Mouse (Mus musculus): ENCODE measurements around the gene Lin7b. TPM values are rescaled to one million over a fixed set of nuclear protein-coding genes. Genes with fewer than 3 reads are reported as not detected.

Gene Lin7b
- polyA plus RNA-seq, 1 experiment from 2014 or later: 0.53 TPM

DNA sequence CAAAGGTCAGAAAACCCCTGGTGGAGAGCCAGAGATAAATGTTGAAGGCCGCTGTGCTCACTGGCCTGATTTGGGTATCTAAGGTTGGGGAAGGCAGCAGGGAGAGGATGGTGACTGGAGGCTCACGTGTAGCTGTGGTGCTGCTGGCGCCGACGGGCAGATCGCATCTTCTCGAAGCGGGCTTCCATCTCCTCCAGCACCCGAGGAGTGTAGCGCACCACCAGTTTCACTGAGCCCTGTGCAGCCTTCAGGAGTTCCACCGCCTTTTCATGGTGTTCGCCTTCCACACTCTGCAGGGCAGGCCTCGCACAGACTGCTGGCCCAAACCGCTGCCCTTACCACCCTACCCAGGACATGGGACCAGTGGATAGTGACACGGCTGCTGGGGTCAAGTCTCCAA lies 2.2 kb downstream of the Lin7b start:
- Histone ChIP-seq H3K4me2 (ENCODE audit: low read depth, low read length) (no peak overlapping the region), H3K4me3 (ENCODE audit: low read length) (no peak overlapping the region), H3K9ac (ENCODE audit: low read length) (no peak overlapping the region; the same call in none of the 2 replicates), H3K4me1 (replicated peaks; ENCODE audit: control insufficient read depth, insufficient read depth, low read length) (peaks cover 25% of the 10 kb centered on the region), H3K9me3 (ENCODE audit: control insufficient read depth, low read length) (no peaks in the 10 kb centered on the region), H3K27me3 (ENCODE audit: control insufficient read depth, insufficient read depth, low read depth, low read length) (peaks cover 39% of the 10 kb centered on the region), H3K27ac (ENCODE audit: low read length) (no peak overlapping the region), H3K36me3 (ENCODE audit: control insufficient read depth, insufficient read depth, low read length) (peaks cover 5% of the 10 kb centered on the region; the same call in 1 of the 2 replicates)
- 80% methylated on average over 15 of the region's 15 CpGs for WGBS
- ATAC-seq (ENCODE audit: low read depth): no peak

DNA sequence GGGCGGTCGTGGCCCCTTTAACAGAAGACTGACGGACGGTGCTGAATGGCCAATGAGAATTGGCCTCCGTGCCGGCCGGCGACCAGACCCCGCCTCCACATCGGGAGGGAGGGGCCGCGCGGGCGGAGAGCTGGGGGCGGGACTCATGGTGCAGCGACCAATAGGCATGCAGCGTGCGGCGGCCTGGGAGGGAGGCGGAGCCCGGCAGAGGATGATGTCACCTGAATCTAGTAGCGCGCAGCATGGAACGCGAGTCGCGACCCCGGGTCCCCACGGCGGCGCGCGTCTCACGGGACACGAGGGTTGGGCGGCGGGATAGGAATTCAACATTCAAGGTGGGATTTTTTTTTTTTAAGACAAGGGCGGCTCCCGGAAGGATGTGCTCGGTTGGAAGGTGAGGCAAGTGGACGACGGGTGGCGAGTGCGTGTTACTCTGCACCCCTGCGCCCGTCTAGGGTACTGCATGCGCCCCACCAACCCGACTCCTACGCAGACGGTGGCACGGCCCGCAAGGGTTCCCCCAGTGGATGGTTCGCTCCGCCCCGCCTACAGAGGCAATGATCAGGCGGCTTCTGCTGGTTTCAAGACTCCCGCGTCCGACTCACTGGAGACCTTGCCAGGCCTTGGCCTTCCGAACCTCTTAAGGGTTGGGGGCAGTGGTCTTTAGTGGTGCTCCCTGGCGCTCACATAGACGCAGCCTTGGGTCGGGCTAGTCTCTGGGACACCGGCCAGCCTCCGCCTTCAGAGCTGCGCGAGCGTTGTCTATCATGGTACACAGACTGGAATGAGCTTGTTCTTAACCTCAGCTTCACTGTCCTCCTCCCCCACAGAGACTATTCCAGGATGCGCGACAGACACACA lies 3.1 kb downstream of the Lin7b start:
- no peaks in the 10 kb centered on the region for H3K36me3 ChIP-seq (ENCODE audit: control insufficient read depth, insufficient read depth, low read length)
- H3K4me1 ChIP-seq (replicated peaks; ENCODE audit: control insufficient read depth, insufficient read depth, low read length): peaks cover 30% of the 10 kb centered on the region
- peak overlapping the region; percentile 70 for H3K9ac ChIP-seq (ENCODE audit: low read length)
- ATAC-seq (ENCODE audit: low read depth): peak; percentile 93
- H3K27me3 ChIP-seq (ENCODE audit: control insufficient read depth, insufficient read depth, low read depth, low read length): peaks cover 48% of the 10 kb centered on the region
- H3K9me3 ChIP-seq (ENCODE audit: control insufficient read depth, low read length): no peaks in the 10 kb centered on the region
- H3K4me2 ChIP-seq (ENCODE audit: low read depth, low read length): peak overlapping the region; percentile 99
- H3K4me3 ChIP-seq (ENCODE audit: low read length): peak overlapping the region; percentile 64
- WGBS: under 1% methylated on average over 61 of the region's 70 CpGs
- no peak overlapping the region for H3K27ac ChIP-seq (ENCODE audit: low read length)

DNA sequence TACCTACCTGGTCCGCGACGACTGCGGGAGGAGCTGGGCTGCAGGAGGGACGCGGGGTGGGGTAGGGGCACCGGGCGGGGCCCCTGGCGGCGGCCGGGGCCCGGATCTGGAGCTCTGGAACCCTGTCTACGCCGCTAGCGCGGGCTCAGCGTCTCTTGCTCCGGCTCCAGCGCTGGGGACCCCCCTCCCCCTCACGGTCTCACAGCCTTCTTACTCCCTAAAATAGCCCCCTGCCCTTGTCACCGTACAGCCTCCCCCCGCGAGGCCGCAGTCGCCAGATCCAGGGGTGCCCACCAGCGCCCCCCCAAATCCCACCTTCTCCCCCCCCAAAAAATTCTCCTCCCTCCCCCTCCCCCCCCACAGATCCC lies 3.7 kb downstream of the Lin7b start, which contains the start of gene Ppfia3:
Ppfia3 (minus strand) TSS at position 368 of the 368 bp plus-strand sequence.
- peak within 1 kb of the TSS; percentile 99 for H3K4me2 ChIP-seq (ENCODE audit: low read depth, low read length)
- peaks cover 54% of the 10 kb centered on the region for H3K27me3 ChIP-seq (ENCODE audit: control insufficient read depth, insufficient read depth, low read depth, low read length)
- no peaks in the 10 kb centered on the region for H3K9me3 ChIP-seq (ENCODE audit: control insufficient read depth, low read length)
- peak within 1 kb of the TSS; percentile 64 for H3K4me3 ChIP-seq (ENCODE audit: low read length)
- ATAC-seq (ENCODE audit: low read depth): peak; percentile 21
- peaks cover 35% of the 10 kb centered on the region for H3K4me1 ChIP-seq (replicated peaks; ENCODE audit: control insufficient read depth, insufficient read depth, low read length)
- no peaks in the 10 kb centered on the region for H3K36me3 ChIP-seq (ENCODE audit: control insufficient read depth, insufficient read depth, low read length)
- no peak within 1 kb of the TSS for H3K27ac ChIP-seq (ENCODE audit: low read length)
- H3K9ac ChIP-seq (ENCODE audit: low read length): peak within 1 kb of the TSS; percentile 70
- 2% methylated on average over 24 of the region's 26 CpGs for WGBS

DNA sequence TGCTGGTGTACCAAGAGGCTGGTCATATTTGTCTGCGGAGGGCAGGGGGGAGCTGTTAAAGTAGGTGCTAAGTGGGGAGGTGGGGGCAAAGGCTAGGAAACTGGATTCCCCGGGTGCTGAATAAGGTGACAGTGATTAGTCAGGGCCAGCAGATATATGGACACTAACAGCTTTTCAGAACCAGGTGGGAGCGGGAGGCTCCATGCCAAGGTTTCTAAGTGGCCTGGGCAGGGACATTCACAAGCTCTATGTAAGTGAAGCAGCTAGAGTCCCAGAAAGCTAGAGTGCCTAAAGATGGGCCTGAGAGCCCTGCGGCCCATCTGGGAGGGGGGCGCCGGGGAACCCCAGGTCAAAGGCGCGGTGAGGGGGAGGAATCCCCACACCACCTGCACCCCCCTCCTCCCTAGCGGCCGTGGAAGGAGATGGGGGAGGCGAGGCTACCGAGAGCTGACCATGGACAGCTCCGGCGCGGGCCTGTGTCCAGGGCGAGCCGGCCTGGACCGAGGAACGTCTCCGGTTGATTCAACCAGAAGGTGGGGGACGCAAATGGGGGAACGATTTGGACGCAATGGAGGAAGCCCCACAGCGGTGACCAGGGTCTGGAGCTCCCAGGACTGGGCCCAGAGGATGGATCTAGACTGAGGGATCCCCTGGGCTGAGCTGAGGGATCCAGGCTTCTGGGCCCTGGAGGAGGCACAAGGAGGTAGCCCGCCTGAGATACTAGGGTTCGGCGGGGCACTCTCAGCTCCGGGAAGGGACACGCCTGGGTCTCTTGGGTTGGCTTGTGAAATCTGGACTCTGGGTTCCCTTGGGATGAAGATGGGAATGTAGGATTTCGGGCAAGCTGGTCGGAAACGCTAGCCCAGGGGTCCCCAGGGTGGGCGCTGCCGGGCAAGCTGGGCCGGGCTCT lies 4.4 kb downstream of the Lin7b start:
- 3% methylated on average over 34 of the region's 35 CpGs for WGBS
- Histone ChIP-seq H3K9ac (ENCODE audit: low read length) (peak overlapping the region; percentile 70), H3K4me1 (replicated peaks; ENCODE audit: control insufficient read depth, insufficient read depth, low read length) (peaks cover 38% of the 10 kb centered on the region)

DNA sequence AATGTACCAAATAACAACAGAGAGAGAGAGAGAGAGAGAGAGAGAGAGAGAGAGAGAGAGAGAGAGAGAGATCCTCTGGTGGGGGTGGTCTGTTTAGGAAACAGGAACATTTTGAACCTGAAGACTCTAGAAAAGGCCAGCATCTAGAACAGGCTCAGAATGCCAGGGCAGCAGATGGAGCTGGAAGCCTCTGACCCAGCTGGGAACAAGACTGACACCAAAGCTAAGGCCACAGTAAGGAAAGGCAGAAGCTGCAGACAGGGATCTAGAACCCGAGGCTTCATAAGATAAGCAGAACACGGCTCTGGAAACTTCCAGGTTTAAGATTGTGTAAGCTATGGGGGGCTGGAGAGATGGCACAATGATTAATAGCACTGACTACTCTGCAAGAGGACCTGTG lies 6.4 kb downstream of the Lin7b start:
- H3K4me3 ChIP-seq (ENCODE audit: low read length): no peak overlapping the region
- H3K36me3 ChIP-seq (ENCODE audit: control insufficient read depth, insufficient read depth, low read length): no peaks in the 10 kb centered on the region
- ATAC-seq (ENCODE audit: low read depth): no peak
- H3K4me2 ChIP-seq (ENCODE audit: low read depth, low read length): no peak overlapping the region
- no peak overlapping the region for H3K9ac ChIP-seq (ENCODE audit: low read length)
- 77% methylated on average over 2 of the region's 2 CpGs for WGBS
- no peaks in the 10 kb centered on the region for H3K9me3 ChIP-seq (ENCODE audit: control insufficient read depth, low read length)
- peaks cover 28% of the 10 kb centered on the region for H3K4me1 ChIP-seq (replicated peaks; ENCODE audit: control insufficient read depth, insufficient read depth, low read length)
- H3K27me3 ChIP-seq (ENCODE audit: control insufficient read depth, insufficient read depth, low read depth, low read length): peaks cover 62% of the 10 kb centered on the region
- H3K27ac ChIP-seq (ENCODE audit: low read length): no peak overlapping the region

More for the DNA sequence above, 4.4 kb downstream of the Lin7b start:
- Histone ChIP-seq H3K36me3 (ENCODE audit: control insufficient read depth, insufficient read depth, low read length) (no peaks in the 10 kb centered on the region), H3K4me2 (ENCODE audit: low read depth, low read length) (peak overlapping the region; percentile 99), H3K27ac (ENCODE audit: low read length) (no peak overlapping the region), H3K27me3 (ENCODE audit: control insufficient read depth, insufficient read depth, low read depth, low read length) (peaks cover 58% of the 10 kb centered on the region), H3K4me3 (ENCODE audit: low read length) (peak overlapping the region; percentile 64), H3K9me3 (ENCODE audit: control insufficient read depth, low read length) (no peaks in the 10 kb centered on the region)
- no peak for ATAC-seq (ENCODE audit: low read depth)

DNA sequence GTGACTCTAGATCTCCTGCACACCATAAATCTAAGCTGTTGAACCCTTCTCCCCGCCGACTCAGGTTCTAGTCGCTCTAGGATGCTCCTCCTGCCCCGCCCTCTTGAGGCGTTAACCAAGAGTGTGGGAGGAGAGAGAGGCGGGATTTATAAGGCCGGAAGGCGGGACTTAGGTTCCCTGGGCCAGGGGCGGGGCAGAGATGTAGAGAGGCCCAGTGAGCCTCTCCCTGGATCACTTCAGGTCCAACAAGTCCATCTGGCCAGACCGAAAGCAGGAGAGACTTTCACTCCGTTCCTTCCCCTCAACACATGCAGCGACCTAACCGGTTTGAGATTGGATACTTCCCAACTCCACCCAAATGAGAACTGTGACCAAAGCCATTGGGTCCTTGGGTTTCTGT lies 7.6 kb downstream of the Lin7b start:
- Histone ChIP-seq H3K9ac (ENCODE audit: low read length) (no peak overlapping the region), H3K36me3 (ENCODE audit: control insufficient read depth, insufficient read depth, low read length) (no peaks in the 10 kb centered on the region), H3K27ac (ENCODE audit: low read length) (no peak overlapping the region), H3K4me3 (ENCODE audit: low read length) (no peak overlapping the region), H3K4me2 (ENCODE audit: low read depth, low read length) (no peak overlapping the region), H3K4me1 (replicated peaks; ENCODE audit: control insufficient read depth, insufficient read depth, low read length) (peaks cover 25% of the 10 kb centered on the region), H3K9me3 (ENCODE audit: control insufficient read depth, low read length) (no peaks in the 10 kb centered on the region), H3K27me3 (ENCODE audit: control insufficient read depth, insufficient read depth, low read depth, low read length) (peaks cover 55% of the 10 kb centered on the region)
- WGBS: 3% methylated on average over 13 of the region's 13 CpGs
- no peak for ATAC-seq (ENCODE audit: low read depth)

DNA sequence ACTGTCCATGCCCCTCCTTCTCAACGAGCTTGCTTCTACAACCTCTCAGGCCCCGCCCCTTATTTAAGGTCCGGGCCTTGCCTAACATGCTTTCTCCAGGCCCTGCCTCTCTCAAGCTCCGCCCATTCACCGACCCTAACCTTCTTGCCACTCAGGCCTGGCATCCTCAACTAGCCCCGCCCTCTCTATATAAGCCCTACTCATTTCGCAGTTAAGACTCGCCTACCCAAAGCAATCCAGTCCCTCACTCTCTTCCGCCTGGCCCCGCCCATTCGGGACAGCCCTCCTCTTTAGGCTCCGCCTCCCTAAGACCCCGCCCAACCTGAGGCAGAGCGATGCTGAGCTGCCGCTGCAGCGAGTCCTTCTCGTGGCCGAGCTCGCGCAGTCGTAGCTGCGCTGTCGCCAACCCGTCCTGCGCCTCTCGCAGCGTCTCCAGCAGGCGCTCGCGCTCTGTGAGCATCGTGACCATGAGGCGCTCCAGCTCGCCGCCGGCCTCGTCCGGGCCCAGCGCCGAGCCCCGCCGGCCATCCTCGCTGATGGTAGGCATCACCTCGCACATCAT lies 9.1 kb downstream of the Lin7b start:
- Histone ChIP-seq H3K27ac (ENCODE audit: low read length) (no peak overlapping the region), H3K4me3 (ENCODE audit: low read length) (peak overlapping the region; percentile 49), H3K4me2 (ENCODE audit: low read depth, low read length) (peak overlapping the region; percentile 83), H3K9me3 (ENCODE audit: control insufficient read depth, low read length) (no peaks in the 10 kb centered on the region), H3K36me3 (ENCODE audit: control insufficient read depth, insufficient read depth, low read length) (no peaks in the 10 kb centered on the region), H3K4me1 (replicated peaks; ENCODE audit: control insufficient read depth, insufficient read depth, low read length) (peaks cover 18% of the 10 kb centered on the region), H3K27me3 (ENCODE audit: control insufficient read depth, insufficient read depth, low read depth, low read length) (peaks cover 53% of the 10 kb centered on the region), H3K9ac (ENCODE audit: low read length) (peak overlapping the region; percentile 63)
- WGBS: under 1% methylated on average over 43 of the region's 43 CpGs
- ATAC-seq (ENCODE audit: low read depth): peak; percentile 87

DNA sequence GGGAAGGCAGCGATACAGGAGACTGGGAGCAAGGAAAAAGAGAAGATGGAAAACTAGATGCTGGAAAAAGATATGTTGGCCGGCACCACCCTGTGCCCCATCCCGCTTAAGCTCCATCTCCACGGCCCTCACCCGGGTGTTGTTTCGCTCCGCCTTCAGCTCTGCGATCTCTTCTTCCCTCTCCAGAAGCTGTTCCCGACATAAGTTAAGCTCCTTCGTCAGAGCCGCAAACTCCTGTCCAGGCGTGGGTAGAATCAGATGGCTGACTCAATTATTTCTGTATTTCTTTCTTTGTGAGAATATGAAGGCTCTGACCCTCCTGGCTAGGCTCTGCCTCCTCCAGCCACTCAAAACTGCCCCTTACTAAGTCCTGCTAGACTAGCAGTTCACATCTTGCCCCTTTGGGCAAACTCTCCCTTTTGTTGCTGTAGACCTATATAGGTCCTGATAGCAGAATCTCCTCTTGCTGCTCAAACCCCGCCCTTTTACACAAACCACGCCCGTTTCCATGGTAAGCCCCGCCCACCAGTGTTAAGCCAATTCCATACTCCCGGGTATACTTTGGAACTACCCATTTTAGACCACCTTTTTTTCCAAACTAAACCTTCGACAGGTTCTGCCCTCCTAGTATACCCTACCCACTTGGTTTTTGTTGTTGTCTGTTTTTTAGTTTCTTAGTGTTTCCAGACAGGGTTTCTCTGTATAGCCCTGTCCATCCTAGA lies 9.8 kb downstream of the Lin7b start:
- H3K27ac ChIP-seq (ENCODE audit: low read length): no peak overlapping the region
- no peaks in the 10 kb centered on the region for H3K36me3 ChIP-seq (ENCODE audit: control insufficient read depth, insufficient read depth, low read length)
- no peak overlapping the region for H3K4me3 ChIP-seq (ENCODE audit: low read length)
- H3K4me2 ChIP-seq (ENCODE audit: low read depth, low read length): peak overlapping the region; percentile 83; the same call in 1 of the 2 replicates
- ATAC-seq (ENCODE audit: low read depth): peak; percentile 0; the same call in 1 of the 2 replicates
- H3K9me3 ChIP-seq (ENCODE audit: control insufficient read depth, low read length): no peaks in the 10 kb centered on the region
- 45% methylated on average over 18 of the region's 18 CpGs for WGBS
- no peak overlapping the region for H3K9ac ChIP-seq (ENCODE audit: low read length)
- peaks cover 47% of the 10 kb centered on the region for H3K27me3 ChIP-seq (ENCODE audit: control insufficient read depth, insufficient read depth, low read depth, low read length)
- peaks cover 13% of the 10 kb centered on the region for H3K4me1 ChIP-seq (replicated peaks; ENCODE audit: control insufficient read depth, insufficient read depth, low read length)

Data from lung, embryonic 16.5 days (tissue).